ENCODE assay signal across 34 mouse cellular contexts in genomic region chr1:62431054-62431453, GRCm38 (mm10).
"Had no signal": no experiment of that assay in that cellular context is flagged by ENCODE, and none has a peak within 500 bp of the region (broad histone marks: within the 10 kb centered on the region; RNA-seq: fewer than 3 reads in every experiment).

No protein-coding gene starts in this region.

- H3K4me1 ChIP-seq: heart, embryonic 15.5 days; hindbrain, embryonic 12.5 days; kidney, embryonic 15.5 days had no signal

- H3K9me3 ChIP-seq: heart, embryonic 12.5 days; heart, embryonic 13.5 days; heart, embryonic 15.5 days; hindbrain, embryonic 10.5 days; hindbrain, embryonic 12.5 days; hindbrain, embryonic 13.5 days; hindbrain, embryonic 15.5 days; intestine, embryonic 15.5 days; kidney, embryonic 15.5 days had no signal

- H3K4me3 ChIP-seq: heart, embryonic 12.5 days; heart, embryonic 13.5 days; heart, embryonic 15.5 days; hindbrain, embryonic 10.5 days; hindbrain, embryonic 12.5 days; hindbrain, embryonic 13.5 days; hindbrain, embryonic 15.5 days; intestine, embryonic 15.5 days; kidney, embryonic 15.5 days; layer of hippocampus, adult 2 months had no signal

- DNase-seq: heart, postnatal 10 days; heart, postnatal 14 days; heart, postnatal 36 days; heart, postnatal 4 days; kidney, adult 11 months; kidney, adult 18-20 months; kidney, adult 2 months; kidney, adult 8-10 months; kidney, adult 9 months; kidney, postnatal 10 days; kidney, postnatal 14 days; kidney, postnatal 25 days; kidney, postnatal 36 days; kidney, postnatal 4 days; layer of hippocampus, adult 9-11 months; layer of hippocampus, postnatal 36 days had no signal

- H3K36me3 ChIP-seq: heart, embryonic 12.5 days; heart, embryonic 13.5 days; heart, embryonic 15.5 days; hindbrain, embryonic 10.5 days; hindbrain, embryonic 12.5 days; hindbrain, embryonic 13.5 days; hindbrain, embryonic 15.5 days; intestine, embryonic 15.5 days; kidney, embryonic 15.5 days had no signal

- H3K9ac ChIP-seq: heart, embryonic 12.5 days; heart, embryonic 13.5 days; heart, embryonic 15.5 days; hindbrain, embryonic 12.5 days; hindbrain, embryonic 13.5 days; hindbrain, embryonic 14.5 days; hindbrain, embryonic 15.5 days; intestine, embryonic 15.5 days; kidney, embryonic 15.5 days had no signal

- H3K27me3 ChIP-seq: heart, embryonic 12.5 days; heart, embryonic 13.5 days; heart, embryonic 15.5 days; hindbrain, embryonic 12.5 days; hindbrain, embryonic 13.5 days; hindbrain, embryonic 15.5 days; intestine, embryonic 15.5 days; kidney, embryonic 15.5 days had no signal

- H3K4me2 ChIP-seq: heart, embryonic 11.5 days; heart, embryonic 12.5 days; heart, embryonic 13.5 days; heart, embryonic 15.5 days; hindbrain, embryonic 12.5 days; hindbrain, embryonic 13.5 days; hindbrain, embryonic 14.5 days; hindbrain, embryonic 15.5 days; intestine, embryonic 15.5 days; kidney, embryonic 15.5 days had no signal

- ATAC-seq: hindbrain, embryonic 16.5 days; hindbrain, postnatal 0 days; inflammation-experienced regulatory T-cells, adult 6 months; intestine, embryonic 15.5 days; intestine, embryonic 16.5 days; intestine, postnatal 0 days had no signal

- H3K27ac ChIP-seq: heart, embryonic 13.5 days; heart, embryonic 15.5 days; hindbrain, embryonic 10.5 days; hindbrain, embryonic 12.5 days; hindbrain, embryonic 13.5 days; hindbrain, embryonic 14.5 days; hindbrain, embryonic 15.5 days; hindbrain, postnatal 0 days; intestine, embryonic 15.5 days; kidney, embryonic 15.5 days; kidney, postnatal 0 days; layer of hippocampus, adult 2 months had no signal
